Mouse (Mus musculus): ENCODE measurements around the gene Hist1h4h.
A peak's percentile ranks its signal among the peaks of the same experiment; 100 is the strongest.

Hist1h4h gene

DNA sequence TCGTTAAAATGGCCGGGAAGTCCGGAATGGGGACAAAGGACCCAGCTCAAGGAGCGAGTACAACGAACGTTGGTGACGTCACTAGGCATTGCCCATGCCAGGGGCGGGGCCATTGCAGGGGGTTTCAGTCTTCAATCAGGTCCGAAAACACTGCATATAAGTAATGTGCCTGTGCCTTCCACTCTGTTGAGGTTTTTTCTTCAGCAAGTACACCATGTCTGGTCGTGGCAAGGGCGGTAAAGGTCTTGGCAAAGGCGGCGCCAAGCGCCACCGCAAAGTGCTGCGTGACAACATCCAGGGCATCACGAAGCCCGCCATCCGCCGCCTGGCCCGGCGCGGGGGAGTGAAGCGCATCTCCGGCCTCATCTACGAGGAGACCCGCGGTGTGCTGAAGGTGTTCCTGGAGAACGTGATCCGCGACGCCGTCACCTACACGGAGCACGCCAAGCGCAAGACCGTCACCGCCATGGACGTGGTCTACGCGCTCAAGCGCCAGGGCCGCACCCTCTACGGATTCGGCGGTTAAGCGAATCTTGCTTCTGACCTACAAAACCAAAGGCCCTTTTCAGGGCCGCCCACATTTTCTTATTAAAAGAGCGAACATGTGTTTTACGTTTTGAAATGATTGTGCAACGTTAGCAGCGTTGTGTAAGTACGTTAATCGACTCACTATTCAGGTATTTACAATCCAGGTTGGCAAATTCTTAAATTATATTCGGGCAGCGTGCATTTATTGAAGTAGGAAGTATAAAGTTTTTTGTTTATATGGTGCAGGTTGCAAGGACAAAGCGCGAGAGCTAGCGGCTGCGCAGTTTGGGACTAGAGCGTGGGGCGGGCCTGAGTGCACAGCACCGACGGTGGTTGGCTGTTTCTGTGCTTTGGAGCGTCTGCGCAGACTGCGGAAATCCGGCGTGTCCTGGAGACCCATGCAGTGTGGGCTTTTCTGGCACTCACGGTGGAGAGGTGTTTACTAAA lies at the start of gene Hist1h4h:
Gene Hist1h4h, plus strand, starts transcription at position 150 of the 975 bp plus-strand sequence.
- DNase-seq (ENCODE audit: low read depth, low spot score), result peak; percentile 94

DNA sequence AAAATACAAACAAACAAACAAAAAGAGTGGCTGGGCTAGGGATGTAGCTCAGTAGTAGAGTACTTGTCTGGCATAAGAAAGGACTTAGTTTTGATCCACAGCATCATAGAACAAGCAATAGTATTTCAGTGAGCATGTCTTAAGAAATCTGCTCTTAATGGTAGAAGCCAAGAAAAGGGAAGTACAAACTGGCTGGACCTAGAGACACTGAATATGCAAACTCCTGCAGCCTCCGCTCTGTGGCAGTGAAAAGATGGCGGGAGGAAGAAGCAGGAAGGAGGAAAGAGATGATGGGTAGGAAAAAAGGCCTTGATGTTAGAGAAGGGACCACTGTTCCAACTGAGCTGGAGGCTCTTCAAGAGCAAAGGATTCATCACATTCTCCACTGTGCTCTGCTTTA lies 47.7 kb upstream of the Hist1h4h start:
- DNase-seq (ENCODE audit: low read depth, low spot score), result no peak

DNA sequence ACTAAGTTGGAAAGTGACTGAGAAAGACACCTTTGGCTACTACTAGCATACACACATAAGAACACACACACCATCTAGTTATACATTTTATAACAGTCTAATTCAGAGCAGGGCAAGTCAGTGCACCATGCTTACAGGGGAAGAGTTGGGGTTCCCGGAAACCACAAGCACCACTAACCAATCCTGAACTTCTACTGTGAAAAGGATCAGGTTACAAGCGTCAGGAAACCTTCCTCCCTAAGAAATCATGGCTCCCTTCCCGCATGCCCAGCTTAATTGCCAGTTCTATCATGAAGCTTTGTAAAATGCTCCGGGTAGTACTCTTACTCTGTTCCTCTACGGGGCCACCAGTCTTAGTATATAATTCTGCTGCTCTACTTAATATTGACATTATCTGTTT lies 45.6 kb upstream of the Hist1h4h start:
- DNase-seq (ENCODE audit: low read depth, low spot score), result no peak

DNA sequence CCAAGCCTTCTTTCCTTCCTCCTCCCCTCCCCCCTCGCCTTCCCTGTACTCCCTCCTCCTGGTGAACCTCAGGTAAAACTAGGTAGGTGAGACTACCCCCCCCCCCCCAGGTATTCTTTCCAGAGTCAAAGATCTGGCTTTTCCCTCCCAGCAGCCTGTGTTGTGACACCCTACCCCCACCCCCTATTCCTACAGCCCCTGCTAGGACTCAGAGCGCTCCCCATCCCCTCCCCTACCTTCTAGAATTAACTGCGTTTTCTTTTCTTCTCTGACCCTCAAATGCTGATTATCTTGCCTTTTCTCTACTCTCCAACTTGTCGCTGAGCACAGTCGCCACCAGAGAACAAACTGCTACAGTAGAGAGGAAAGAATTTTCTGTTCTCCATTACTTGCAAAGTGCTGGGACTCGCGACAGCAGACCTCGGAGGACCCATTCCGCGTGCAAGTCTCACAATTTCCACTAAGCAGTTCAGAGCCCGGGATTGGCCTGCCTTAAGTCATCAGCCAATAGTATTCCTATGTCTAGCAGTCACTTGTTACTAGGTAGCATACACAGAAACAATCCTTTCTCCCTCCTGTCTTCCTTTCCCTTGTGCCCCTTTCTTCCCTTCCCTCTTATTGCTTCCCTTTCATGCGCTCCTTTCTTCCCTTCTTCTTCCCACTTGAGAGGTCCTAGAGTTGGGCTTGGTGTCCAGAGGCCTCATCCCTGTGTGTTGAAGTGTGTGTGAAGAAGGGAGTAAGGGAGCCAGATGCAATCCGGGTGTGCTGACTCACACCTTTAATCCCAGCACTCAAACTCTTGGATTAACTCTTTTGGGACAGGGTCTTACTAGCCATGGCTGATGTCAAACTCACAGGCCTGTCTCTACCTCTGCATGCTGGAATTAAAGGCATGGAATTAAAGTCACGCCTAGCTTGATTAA lies 42.2 kb upstream of the Hist1h4h start, which contains the start of gene Btn2a2:
Gene Btn2a2, minus strand, starts transcription at position 458 of the 923 bp plus-strand sequence.
- DNase-seq (ENCODE audit: low read depth, low spot score), result no peak

DNA sequence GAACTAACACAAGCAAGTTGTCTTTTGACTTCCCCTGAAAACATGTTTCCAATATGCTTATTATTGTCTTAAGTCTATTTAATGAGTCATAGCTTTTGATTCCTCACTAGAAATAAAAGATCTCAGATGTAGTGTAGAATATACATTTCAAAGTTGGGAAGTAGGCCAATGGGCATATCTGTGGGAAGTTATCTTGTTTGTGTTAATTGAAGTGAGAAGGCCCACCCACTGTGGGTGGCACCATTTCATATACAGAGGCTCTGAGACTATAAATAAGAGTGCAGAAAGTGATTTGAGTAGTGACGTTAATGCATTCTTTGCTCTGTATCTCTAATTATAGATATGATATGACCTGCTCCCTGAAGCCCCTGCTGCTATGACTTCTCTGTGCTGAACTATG lies 40.0 kb upstream of the Hist1h4h start:
- no peak for DNase-seq (ENCODE audit: low read depth, low spot score)

DNA sequence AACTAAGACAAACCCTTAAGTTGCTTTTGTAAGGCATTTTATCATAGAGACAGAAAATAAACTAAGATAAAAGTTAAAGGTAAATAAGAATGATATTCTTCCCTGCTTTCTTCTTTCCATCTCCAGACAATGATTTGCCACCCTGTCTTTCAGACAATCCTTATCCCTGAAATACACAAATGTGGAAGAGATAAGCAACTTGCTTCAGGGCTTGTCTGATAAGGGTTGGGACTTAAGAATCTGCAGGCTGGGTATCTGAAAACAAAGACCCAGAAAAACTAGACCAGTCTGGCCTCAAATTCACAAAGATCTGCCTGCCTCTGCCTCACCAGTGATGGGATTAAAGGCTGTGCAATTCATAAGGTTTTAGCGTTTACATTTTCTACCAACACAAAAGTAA lies 39.6 kb upstream of the Hist1h4h start:
- DNase-seq (ENCODE audit: low read depth, low spot score), result no peak

DNA sequence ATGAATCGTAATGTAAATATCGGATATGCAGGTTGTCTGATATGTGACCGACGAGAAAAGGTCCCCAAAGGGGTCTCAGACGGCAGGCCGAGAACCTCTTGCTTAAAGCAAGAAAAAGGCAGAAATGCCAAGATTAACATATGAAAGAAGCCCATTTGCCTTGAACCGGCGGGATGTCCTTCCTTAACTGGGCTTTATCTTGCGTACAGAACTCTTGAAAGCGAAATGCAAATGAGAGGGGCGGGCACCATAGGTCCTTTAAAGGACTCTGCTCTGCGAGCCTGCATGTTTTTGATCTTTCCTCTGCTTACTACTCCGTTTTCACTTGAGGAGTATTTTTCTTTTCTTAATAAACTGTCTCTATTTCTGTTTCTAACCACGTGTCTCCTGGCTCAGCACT lies 38.9 kb upstream of the Hist1h4h start:
- DNase-seq (ENCODE audit: low read depth, low spot score), result no peak

DNA sequence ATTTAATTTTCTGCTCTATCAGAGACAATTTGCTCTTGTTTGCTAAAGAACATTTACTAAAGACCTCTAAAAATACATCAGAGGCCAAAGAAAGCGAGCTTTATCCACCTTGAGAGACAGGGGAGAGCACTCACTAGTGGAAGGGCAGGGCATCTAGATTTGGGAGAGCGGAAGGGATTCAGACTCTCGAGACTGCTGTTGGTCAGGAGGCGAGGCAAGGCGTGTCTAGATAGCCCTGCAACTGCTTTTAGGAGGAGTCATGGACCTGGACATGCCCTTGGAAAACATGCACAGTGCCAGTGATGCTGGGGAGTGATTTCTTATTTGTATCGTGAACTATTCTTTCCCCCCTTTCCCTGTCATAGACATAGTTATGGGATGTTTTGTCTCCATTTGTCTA lies 35.3 kb upstream of the Hist1h4h start:
- DNase-seq (ENCODE audit: low read depth, low spot score), result no peak

DNA sequence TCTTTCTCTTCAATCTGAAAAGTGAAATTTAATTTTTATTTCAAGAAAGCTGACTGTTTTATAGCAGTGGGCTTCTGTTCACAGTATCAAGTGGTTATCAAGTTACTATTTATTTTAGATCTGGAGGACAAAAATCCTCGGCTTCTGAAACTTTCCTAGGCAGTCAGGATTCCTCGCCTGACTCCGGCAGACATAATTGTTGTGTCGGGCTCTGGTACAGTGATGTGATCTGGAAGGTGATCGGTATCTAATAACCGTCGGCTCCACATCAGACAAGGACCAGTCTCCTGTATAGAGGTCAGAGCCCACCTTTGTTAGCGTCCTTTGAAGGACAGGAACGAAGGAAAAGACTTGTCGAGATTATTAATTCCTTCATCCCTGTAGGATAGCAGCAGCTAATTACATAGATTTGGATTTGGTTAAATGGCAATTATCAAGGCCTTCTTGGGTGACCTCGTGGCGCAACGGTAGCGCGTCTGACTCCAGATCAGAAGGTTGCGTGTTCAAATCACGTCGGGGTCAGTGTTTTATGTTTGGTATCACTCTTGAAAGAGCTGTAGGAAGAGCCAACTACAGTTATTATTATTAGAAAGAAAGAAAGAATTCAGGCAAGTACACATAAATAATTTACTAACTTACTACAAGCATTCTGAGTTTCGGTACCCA lies 33.1 kb upstream of the Hist1h4h start:
- no peak for DNase-seq (ENCODE audit: low read depth, low spot score)

DNA sequence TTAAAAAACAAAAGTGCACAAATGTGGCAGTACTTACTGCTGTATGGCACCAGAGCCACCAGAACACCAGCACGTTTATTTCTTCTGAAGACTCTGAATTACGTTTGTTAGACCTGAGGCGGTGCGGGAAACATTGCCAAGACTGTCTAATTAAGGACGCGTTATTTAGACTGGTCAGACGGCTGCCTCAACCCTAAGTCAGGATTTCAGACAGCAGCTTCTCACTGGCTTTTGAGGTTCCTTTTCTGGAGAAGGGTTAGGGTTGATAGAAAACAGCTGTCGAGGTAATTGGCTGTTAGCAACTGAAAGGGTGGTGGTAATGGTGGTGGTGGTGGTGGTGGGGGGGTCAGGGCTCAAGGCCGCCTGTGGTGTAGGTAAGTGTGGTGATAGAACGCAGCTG lies 32.2 kb upstream of the Hist1h4h start:
- no peak for DNase-seq (ENCODE audit: low read depth, low spot score)

DNA sequence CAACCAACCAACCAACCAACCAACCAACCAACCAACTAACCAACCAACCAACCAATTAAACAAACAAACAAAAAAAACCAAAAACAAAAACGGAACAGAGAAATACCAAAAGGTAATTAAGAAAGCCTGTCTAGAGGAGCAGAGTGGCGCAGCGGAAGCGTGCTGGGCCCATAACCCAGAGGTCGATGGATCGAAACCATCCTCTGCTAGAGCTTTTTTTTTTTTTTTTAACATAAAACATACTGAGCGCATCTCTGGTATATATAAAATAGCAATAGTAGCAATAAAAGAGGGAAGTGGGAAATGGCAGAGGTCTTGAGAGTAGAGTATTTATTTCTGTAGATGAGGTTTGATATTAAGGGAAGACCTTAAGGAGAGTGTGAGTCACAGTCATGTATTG lies 30.9 kb upstream of the Hist1h4h start:
- no peak for DNase-seq (ENCODE audit: low read depth, low spot score)

DNA sequence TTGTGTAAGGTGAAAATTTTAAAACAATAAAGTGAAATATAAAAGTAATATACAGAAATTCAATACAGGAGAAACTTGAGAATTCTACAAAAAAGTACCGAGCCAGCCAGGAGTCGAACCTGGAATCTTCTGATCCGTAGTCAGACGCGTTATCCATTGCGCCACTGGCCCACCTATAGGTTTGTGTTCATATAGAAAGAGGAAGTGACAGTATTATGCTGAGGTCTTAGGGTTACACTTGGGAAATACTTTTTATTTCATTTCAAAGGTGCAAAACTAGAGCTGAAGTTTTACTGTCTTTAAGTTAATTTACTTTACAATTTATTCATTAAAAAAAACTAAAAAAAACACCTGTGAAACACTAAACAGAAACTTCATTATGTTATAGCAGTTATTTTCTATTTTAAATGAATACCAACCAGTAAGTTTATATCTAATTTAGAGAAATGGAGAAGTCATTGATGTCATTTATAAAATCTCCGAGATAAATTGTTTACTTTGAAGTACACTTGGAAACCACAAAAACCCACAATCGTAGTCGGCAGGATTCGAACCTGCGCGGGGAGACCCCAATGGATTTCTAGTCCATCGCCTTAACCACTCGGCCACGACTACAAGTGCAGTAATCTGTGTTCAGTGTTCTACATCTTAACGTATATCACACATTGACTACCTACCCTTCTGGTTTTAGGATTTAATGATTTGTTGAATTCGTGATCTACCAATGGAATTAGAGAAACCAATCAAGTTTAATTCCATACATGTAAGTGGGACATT lies 30.2 kb upstream of the Hist1h4h start:
- peak; percentile 76 for DNase-seq (ENCODE audit: low read depth, low spot score)

DNA sequence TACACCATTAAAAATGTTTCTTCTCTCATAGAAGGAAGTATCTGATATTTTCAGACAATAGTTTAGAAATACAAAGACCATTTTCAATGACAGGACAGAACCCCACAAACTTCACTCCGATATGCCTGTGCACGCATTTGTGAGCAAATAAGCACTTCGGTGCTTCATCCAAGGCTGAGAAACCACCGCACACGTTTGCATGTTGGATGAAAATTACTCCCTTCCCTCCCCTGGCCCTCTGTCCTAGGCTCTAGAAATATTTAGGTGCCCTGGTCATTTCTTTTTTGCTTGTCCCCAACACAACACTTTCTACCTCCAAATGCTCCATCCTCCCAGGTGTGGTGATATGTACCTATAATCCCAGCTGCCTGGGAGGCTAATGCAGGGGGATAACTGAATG lies 29.3 kb upstream of the Hist1h4h start:
- no peak for DNase-seq (ENCODE audit: low read depth, low spot score)

DNA sequence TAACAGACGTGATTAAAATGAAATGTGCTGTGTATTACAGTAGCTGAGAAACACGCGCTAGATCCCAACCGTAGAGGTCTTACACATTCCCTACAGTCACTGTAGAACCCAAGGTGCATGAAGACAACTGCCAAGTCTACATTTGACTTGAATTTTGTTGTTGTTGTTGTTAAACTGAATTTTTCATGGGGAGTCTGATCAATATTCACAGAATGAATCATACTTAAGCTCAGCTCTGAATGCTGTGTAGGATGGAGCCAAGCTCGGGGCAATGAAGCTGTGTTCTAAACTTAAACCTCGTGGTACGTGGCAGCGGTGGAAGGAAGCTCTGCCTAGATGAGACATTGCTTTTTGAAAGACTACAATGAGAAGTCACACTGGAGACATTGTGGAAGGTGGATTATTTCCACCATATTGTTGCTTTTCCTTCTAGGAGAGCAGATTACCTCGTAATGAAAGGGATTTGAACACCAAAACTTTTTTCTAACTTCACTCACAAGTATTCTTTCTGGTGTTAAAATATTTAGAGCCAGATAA lies 28.8 kb upstream of the Hist1h4h start:
- no peak for DNase-seq (ENCODE audit: low read depth, low spot score)

DNA sequence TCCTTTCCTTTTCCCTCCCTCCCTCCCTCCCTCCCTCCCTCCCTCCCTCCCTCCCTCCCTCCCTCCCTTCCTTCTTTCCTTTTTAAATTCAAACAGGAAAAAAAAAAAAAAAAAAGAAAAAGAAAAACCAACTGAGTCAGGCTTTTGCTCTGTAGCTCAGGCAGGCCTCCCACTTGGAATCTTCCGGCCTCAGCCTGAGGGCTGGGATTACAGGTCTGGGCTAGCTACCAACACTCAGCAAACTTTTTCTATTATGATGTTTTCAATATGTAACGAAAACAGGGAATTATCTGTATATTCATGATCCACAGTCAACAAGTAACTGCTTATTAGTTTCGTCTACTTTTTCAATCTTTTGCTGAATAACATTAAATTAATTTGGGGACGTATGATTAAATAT lies 27.9 kb upstream of the Hist1h4h start:
- DNase-seq (ENCODE audit: low read depth, low spot score), result no peak

DNA sequence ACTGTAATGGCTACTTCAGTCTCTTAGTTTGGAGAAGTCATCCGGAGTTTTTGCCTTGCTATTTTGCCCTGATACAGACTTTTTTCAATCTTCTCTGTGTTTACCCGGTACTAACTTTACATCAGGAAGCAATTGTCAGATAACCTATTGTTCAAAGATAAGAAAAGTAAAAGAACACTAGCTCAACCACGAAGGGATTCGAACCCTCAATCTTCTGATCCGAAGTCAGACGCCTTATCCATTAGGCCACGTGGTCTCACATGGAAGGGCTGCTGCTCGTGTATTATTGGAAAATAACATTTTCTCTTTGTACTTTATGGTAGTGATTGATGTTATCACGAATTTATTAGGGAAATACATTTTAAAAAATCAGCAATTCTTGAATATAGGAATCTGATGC lies 27.1 kb upstream of the Hist1h4h start:
- DNase-seq (ENCODE audit: low read depth, low spot score), result peak; percentile 62

DNA sequence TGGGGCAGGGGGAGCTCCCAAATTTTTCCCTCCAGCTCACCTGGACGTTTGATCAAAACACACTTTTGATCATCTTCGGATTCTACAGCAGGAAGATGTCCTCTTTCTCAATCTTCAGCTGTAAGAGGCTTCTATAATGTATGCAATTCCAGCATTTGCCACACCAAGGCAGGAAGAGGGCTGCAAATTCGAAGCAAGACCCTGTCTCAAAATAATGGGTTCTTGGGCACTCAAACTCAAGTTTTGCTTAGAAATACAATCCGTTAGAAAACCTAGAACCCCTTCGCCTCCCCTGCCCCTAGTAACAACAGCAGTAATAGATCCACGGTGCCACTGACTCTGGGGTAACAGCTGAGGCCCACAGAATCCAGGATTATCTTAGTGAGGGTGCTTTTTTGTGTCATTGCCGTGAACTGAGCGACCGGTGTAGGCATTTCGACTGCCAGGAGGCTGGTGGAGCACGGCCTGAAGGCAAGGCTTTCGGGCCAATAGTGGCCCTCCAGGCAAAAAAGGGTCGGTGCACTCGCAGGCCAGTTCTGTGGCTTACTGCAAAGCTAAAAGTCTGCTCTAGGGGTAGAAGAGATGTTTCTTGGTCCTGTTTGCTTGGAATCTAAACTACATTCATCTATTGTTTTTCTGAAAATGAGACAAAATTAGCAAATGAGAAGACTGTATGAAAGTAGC lies 25.0 kb upstream of the Hist1h4h start:
- no peak for DNase-seq (ENCODE audit: low read depth, low spot score)

DNA sequence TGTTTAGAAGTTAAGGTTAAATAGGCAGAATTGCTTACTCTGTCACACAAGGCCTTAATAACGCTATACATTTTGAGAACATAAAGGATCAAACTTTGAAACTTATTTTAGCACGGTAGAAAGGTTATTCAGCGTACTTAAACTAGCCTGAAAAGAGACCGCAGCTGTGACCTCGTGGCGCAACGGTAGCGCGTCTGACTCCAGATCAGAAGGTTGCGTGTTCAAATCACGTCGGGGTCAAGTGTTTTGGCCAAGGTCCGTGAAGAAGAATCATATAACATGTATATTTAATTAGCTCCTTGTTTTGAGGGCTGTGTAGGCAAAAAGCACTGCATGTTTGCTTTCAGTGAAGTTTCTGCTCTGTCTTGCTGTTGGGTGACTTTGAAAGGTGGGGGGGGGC lies 24.5 kb upstream of the Hist1h4h start:
- no peak for DNase-seq (ENCODE audit: low read depth, low spot score)

DNA sequence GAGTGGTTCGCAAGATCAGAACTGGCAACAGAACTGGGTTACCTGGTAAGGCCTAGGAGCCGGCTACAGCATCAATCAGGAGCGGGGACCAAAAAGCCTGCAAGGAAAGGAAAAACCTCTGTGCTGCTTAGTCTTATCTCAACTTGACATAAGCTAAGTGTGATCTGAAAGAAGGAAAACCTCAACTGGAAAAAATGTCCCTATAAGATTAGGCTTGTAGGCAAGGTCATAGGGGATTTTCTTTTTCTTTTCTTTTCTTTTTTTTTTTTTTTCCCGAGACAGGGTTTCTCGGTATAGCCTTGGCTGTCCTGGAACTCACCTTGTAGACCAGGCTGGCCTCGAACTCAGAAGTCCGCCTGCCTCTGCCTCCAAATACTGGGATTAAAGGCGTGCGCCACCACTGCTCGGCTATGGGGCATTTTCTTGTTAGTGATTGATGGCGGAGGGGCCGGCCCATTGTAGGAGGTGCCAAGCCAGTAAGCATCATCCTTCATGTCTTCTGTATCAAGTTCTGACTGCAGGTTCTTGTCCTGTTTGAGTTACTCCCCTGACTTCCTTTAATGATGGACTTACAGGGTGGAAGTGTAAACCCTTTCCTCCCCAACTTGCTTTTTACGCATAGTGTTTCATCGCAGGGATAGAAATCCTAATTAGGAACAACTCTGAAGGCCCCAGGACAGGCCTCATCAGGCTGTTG lies 23.9 kb upstream of the Hist1h4h start:
- no peak for DNase-seq (ENCODE audit: low read depth, low spot score)

DNA sequence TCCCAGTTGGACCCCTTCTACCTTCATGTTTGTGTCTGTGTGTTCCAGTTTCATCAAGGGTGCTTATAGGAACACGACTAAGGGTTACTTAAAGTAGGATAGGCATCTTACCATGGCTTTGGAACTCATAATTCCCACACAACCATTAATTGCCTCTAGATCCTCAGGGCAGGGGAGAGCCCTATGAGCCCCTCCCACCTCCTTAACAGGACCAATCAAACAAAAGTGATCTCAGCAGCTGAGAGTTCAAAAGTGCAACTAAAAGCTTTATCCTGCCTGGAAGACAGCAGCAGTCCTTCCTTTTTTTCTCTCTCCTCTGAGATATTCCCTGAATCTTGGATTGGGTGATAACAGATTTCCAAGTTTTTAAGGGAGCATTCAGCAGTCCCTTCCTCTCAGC lies 20.7 kb upstream of the Hist1h4h start:
- no peak for DNase-seq (ENCODE audit: low read depth, low spot score)

All from c-Kit-negative CD71-positive TER-119-positive erythroid progenitor cells, embryonic 14.5 days (primary cell).